Mouse (Mus musculus) frontal cortex, adult (tissue): ENCODE data around the gene Tbxas1.

Experiments
- ATAC-seq: cut with Nextera tagmentation; 2 replicates; pipeline ENCODE4 v1.9.2; 2017; ENCODE audit warnings: mild to moderate bottlenecking, moderate library complexity, mixed read lengths; ENCODE audit not compliant: low TSS enrichment

Tbxas1 gene

GRCm38 (mm10) chr6:38960367-38960766 is 85.2 kb downstream of the Tbxas1 start:
- ATAC-seq: no peak

GRCm38 (mm10) chr6:38960791-38961426 is 85.7 kb downstream of the Tbxas1 start:
- ATAC-seq: peak; percentile 94

GRCm38 (mm10) chr6:38961427-38962033 is 86.3 kb downstream of the Tbxas1 start:
- peak; percentile 84 for ATAC-seq

- ATAC-seq: no peak
These were observed 91.6 kb downstream of the Tbxas1 start for GRCm38 (mm10) chr6:38966839-38967238.

- ATAC-seq: no peak
These were observed 92.1 kb downstream of the Tbxas1 start for GRCm38 (mm10) chr6:38967288-38967687.

GRCm38 (mm10) chr6:38967988-38968387 is 92.8 kb downstream of the Tbxas1 start:
- no peak for ATAC-seq

GRCm38 (mm10) chr6:38969944-38970740 is 94.9 kb downstream of the Tbxas1 start:
- ATAC-seq: no peak

GRCm38 (mm10) chr6:38970759-38971158 is 95.6 kb downstream of the Tbxas1 start:
- ATAC-seq: no peak

GRCm38 (mm10) chr6:38972826-38973225 is 97.6 kb downstream of the Tbxas1 start:
- ATAC-seq: no peak

- no peak for ATAC-seq
These were observed 98.4 kb downstream of the Tbxas1 start for GRCm38 (mm10) chr6:38973441-38974161.

- ATAC-seq: no peak
These were observed 98.9 kb downstream of the Tbxas1 start for GRCm38 (mm10) chr6:38974162-38974525.

- ATAC-seq: no peak
These were observed 99.5 kb downstream of the Tbxas1 start for GRCm38 (mm10) chr6:38974536-38975268.

GRCm38 (mm10) chr6:38975866-38976265 is 100.7 kb downstream of the Tbxas1 start:
- no peak for ATAC-seq

- ATAC-seq: no peak
These were observed 101.2 kb downstream of the Tbxas1 start for GRCm38 (mm10) chr6:38976355-38976754.

GRCm38 (mm10) chr6:38980921-38981715 is 105.9 kb downstream of the Tbxas1 start:
- no peak for ATAC-seq

GRCm38 (mm10) chr6:38982071-38982470 is 106.9 kb downstream of the Tbxas1 start:
- ATAC-seq: no peak

- no peak for ATAC-seq
These were observed 107.5 kb downstream of the Tbxas1 start for GRCm38 (mm10) chr6:38982656-38983055.

GRCm38 (mm10) chr6:38983060-38983459 is 107.9 kb downstream of the Tbxas1 start:
- 0 out of 2 replicates have a peak, but pooled peaks have one; percentile 34 for ATAC-seq

- ATAC-seq: no peak
These were observed 109.4 kb downstream of the Tbxas1 start for GRCm38 (mm10) chr6:38984626-38985025.

- no peak for ATAC-seq
These were observed 111.4 kb downstream of the Tbxas1 start for GRCm38 (mm10) chr6:38986641-38987040.

- ATAC-seq: no peak
These were observed 116.8 kb downstream of the Tbxas1 start for GRCm38 (mm10) chr6:38992016-38992415.
